Mouse (Mus musculus) lung, embryonic 16.5 days (tissue): ENCODE results near the gene Sppl2b. TPM values are rescaled to one million over a fixed set of nuclear protein-coding genes. Genes with fewer than 3 reads are reported as not detected.

Source experiments
- ATAC-seq: fragments of 200-750 bp; cut with Nextera tagmentation; 2 replicates; pipeline ENCODE4 v1.8.0; 2017; ENCODE audit warnings: low read depth, mild to moderate bottlenecking, moderate library complexity
- H3K27ac ChIP-seq: fragments of 300-500 bp; sonication (generic); 2 replicates; pipeline ENCODE4 v1.5.1; 2014; ENCODE audit warnings: mild to moderate bottlenecking, control low read depth, low read length
- H3K27me3 ChIP-seq: fragments of 300-500 bp; sonication (generic); 2 replicates; pipeline ENCODE4 v1.6.1; 2014; ENCODE audit warnings: low read depth, low read length, mixed read lengths; ENCODE audit not compliant: control insufficient read depth, insufficient read depth
- H3K36me3 ChIP-seq: fragments of 300-500 bp; sonication (generic); 2 replicates; pipeline ENCODE4 v1.6.1; 2014; ENCODE audit warnings: low read length; ENCODE audit not compliant: control insufficient read depth, insufficient read depth
- H3K4me1 ChIP-seq: fragments of 300-500 bp; sonication (generic); replicated peaks from 2 replicates; pipeline ENCODE4 v1.6.1; 2014; ENCODE audit warnings: low read length, mixed read lengths; ENCODE audit not compliant: control insufficient read depth, insufficient read depth
- H3K4me2 ChIP-seq: fragments of 300-500 bp; sonication (generic); 2 replicates; pipeline ENCODE4 v1.6.1; 2014; ENCODE audit warnings: low read depth, low read length, control low read depth
- H3K4me3 ChIP-seq: fragments of 300-500 bp; sonication (generic); 2 replicates; pipeline ENCODE4 v1.5.1; 2014; ENCODE audit warnings: mild to moderate bottlenecking, low read length, control low read depth
- H3K9ac ChIP-seq: fragments of 300-500 bp; sonication (generic); 2 replicates; pipeline ENCODE4 v1.6.1; 2014; ENCODE audit warnings: low read length, control low read depth
- H3K9me3 ChIP-seq: fragments of 300-500 bp; sonication (generic); 2 replicates; pipeline ENCODE4 v1.6.1; 2016; ENCODE audit warnings: low read length; ENCODE audit not compliant: control insufficient read depth
- WGBS: fragments of 180-500 bp; shearing (Covaris S2); extraction: QIAGEN DNeasy Blood & Tissue Kit; methylation state at CpG from one replicate; pipeline ENCODE4 v1.1.7; 2014; 5-methylcytosine and 5-hydroxymethylcytosine counted together
- polyA plus RNA-seq: library from polyadenylated mRNA; unstranded; fragments of >200 nt; fragmentation: Nextera tagmentation; extraction: Ambion mirVana; gene quantifications from 2 replicates; pipeline ENCODE4 v1.2.1, GENCODE M21; 2015

The Sppl2b gene
- polyA plus RNA-seq, 1 experiment from 2014 or later: 43.2 TPM

- H3K4me3 ChIP-seq: no peak overlapping the region
- ATAC-seq: no peak
- WGBS: 78% methylated on average over 15 of the region's 15 CpGs
- H3K4me1 ChIP-seq: no peaks in the 10 kb centered on the region; the same call in 1 of the 2 replicates
- H3K9ac ChIP-seq: no peak overlapping the region
- no peaks in the 10 kb centered on the region for H3K36me3 ChIP-seq
- H3K4me2 ChIP-seq: no peak overlapping the region
- no peaks in the 10 kb centered on the region for H3K9me3 ChIP-seq
- no peak overlapping the region for H3K27ac ChIP-seq
- peaks cover 37% of the 10 kb centered on the region for H3K27me3 ChIP-seq
Observed at GRCm38 (mm10) chr10:80842334-80842733, 12.7 kb upstream of the Sppl2b start.

DNA sequence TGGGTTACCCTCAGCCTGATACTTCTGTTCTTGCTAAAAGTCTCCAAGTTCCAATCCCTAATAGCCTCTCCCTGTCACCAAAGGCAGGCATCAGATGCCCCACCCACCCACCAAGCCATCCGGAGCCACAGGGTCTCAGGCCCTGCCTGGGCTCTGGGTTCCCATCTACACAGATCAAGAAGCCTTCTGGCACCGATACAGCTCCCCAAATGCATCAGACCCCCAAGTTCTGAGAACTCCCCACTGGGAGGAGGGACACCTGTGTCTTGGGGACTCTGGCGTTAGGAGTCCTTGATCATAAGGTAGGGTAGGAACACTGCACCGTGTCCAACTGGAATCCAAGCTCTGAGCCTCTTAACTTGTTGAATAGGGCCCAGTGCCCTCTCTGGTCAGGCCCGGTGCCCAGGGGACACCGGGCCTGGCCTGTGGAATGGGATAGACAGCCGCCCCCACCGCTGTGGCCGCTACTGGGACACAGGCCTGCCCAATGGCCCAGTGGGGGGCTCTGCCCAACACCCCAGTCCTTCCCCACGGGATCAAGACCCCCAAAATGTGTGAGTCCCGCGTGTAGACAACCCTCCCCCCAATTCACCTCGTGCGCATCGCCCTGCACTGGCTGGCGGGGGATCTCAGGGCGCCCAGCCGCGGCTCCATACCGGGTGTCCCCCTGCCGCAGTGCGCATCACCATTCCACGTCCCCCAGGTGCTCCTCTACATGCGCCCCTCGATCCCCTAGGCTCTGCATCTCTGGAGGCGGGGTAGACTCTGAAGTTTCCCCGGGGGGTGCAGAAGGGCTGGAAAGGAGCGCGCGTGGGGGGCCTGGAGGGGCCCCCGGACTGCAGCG lies 11.8 kb upstream of the Sppl2b start:
- Histone ChIP-seq H3K4me3 (peak overlapping the region; percentile 43), H3K4me1 (no peaks in the 10 kb centered on the region; the same call in 1 of the 2 replicates), H3K27me3 (peaks cover 37% of the 10 kb centered on the region), H3K9ac (peak overlapping the region; percentile 43), H3K27ac (no peak overlapping the region), H3K9me3 (no peaks in the 10 kb centered on the region), H3K36me3 (no peaks in the 10 kb centered on the region), H3K4me2 (peak overlapping the region; percentile 66)
- ATAC-seq: no peak
- WGBS: 9% methylated on average over 32 of the region's 32 CpGs

DNA sequence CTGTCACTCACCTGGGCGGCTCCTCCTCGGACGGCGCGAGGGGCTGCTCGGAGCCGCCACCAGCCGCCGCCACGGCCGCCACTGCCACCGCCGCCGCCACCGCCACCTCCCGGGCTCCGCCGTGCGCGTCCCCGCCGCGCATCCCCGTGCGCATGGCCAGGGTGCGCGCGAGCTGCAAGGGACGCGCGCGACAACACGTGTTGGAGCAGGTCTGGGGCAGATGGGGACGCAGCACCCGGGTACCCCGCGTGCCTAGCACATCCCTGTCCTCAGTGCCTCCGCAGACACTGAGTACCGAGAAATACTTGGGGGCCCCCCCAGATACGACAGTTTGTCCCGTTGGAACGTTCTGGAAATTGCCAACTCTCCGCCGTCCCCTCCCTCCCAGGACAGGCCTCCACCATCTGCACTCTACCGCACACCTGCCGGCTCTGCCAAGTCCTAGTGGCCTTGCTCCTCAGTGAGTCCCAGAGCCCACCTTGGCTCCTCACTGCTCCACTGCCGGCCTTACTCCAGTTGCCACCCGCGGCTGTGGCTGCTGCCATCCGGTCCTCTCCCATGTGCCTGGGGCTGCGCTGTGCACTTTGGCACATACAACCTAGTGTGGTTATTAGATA lies 11.0 kb upstream of the Sppl2b start, which contains the start of gene Lingo3:
Lingo3 (minus strand) TSS at position 109 of the 617 bp plus-strand sequence.
- Histone ChIP-seq H3K9me3 (no peaks in the 10 kb centered on the region), H3K36me3 (no peaks in the 10 kb centered on the region), H3K27me3 (peaks cover 37% of the 10 kb centered on the region), H3K4me3 (peak within 1 kb of the TSS; percentile 43), H3K4me2 (peak within 1 kb of the TSS; percentile 66), H3K27ac (no peak within 1 kb of the TSS), H3K9ac (peak within 1 kb of the TSS; percentile 43), H3K4me1 (no peaks in the 10 kb centered on the region; the same call in 1 of the 2 replicates)
- 5% methylated on average over 33 of the region's 51 CpGs for WGBS
- no peak for ATAC-seq

- H3K36me3 ChIP-seq: no peaks in the 10 kb centered on the region
- H3K27ac ChIP-seq: no peak overlapping the region
- H3K4me1 ChIP-seq: no peaks in the 10 kb centered on the region; the same call in 1 of the 2 replicates
- no peak overlapping the region for H3K9ac ChIP-seq
- no peak for ATAC-seq
- no peak overlapping the region for H3K4me2 ChIP-seq
- no peak overlapping the region for H3K4me3 ChIP-seq
- H3K9me3 ChIP-seq: no peaks in the 10 kb centered on the region
- WGBS: 50% methylated on average over 8 of the region's 8 CpGs
- peaks cover 37% of the 10 kb centered on the region for H3K27me3 ChIP-seq
Observed at GRCm38 (mm10) chr10:80845055-80845693, 9.9 kb upstream of the Sppl2b start.

GRCm38 (mm10) chr10:80845732-80846131 lies 9.3 kb upstream of the Sppl2b start:
- Histone ChIP-seq H3K27me3 (peaks cover 37% of the 10 kb centered on the region), H3K4me2 (no peak overlapping the region), H3K9ac (no peak overlapping the region), H3K9me3 (no peaks in the 10 kb centered on the region), H3K27ac (no peak overlapping the region), H3K36me3 (no peaks in the 10 kb centered on the region), H3K4me1 (no peaks in the 10 kb centered on the region; the same call in 1 of the 2 replicates), H3K4me3 (no peak overlapping the region)
- WGBS: 64% methylated on average over 12 of the region's 12 CpGs
- no peak for ATAC-seq

DNA sequence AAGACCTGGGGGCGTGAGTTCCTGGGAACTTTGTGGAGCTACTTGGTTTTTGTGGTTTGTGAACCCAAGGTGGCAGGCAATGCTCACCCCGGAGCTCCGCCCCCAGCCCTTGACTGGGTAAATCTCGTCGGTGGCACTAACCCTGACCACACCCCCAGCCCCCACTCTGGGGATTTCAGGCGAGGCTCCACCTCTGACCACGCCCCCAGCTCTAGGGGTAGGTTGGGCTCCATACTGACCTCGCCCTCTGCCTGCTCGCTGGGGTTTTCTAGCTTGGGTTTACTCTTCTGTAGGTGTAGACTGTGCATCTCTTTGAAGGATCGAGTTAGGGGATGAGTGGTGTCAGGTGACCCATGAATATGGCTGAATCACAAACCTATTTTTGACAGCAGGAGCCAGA lies 6.5 kb upstream of the Sppl2b start:
- peak; percentile 57; the same call in 1 of the 2 replicates for ATAC-seq
- Histone ChIP-seq H3K4me2 (no peak overlapping the region), H3K27me3 (peaks cover 19% of the 10 kb centered on the region), H3K4me1 (no peaks in the 10 kb centered on the region; the same call in 1 of the 2 replicates), H3K36me3 (peaks cover 12% of the 10 kb centered on the region), H3K9ac (no peak overlapping the region), H3K4me3 (no peak overlapping the region), H3K27ac (no peak overlapping the region), H3K9me3 (no peaks in the 10 kb centered on the region)
- 2% methylated on average over 10 of the region's 10 CpGs for WGBS

- ATAC-seq: no peak
- Histone ChIP-seq H3K4me3 (peak overlapping the region; percentile 94), H3K9ac (peak overlapping the region; percentile 92), H3K27me3 (no peaks in the 10 kb centered on the region), H3K27ac (no peak overlapping the region; the same call in 1 of the 2 replicates), H3K4me2 (peak overlapping the region; percentile 100), H3K9me3 (no peaks in the 10 kb centered on the region), H3K36me3 (peaks cover 12% of the 10 kb centered on the region), H3K4me1 (peaks cover 27% of the 10 kb centered on the region)
- 21% methylated on average over 11 of the region's 11 CpGs for WGBS
Observed at GRCm38 (mm10) chr10:80855749-80856073, 636 bp downstream of the Sppl2b start.

- Histone ChIP-seq H3K4me2 (peak overlapping the region; percentile 100), H3K27me3 (no peaks in the 10 kb centered on the region), H3K36me3 (peaks cover 11% of the 10 kb centered on the region), H3K4me1 (peaks cover 27% of the 10 kb centered on the region), H3K9me3 (no peaks in the 10 kb centered on the region), H3K27ac (no peak overlapping the region; the same call in none of the 2 replicates), H3K4me3 (peak overlapping the region; percentile 94), H3K9ac (peak overlapping the region; percentile 92)
- WGBS: 46% methylated on average over 3 of the region's 3 CpGs
- no peak for ATAC-seq
Observed at GRCm38 (mm10) chr10:80856267-80856666, 1.2 kb downstream of the Sppl2b start.

DNA sequence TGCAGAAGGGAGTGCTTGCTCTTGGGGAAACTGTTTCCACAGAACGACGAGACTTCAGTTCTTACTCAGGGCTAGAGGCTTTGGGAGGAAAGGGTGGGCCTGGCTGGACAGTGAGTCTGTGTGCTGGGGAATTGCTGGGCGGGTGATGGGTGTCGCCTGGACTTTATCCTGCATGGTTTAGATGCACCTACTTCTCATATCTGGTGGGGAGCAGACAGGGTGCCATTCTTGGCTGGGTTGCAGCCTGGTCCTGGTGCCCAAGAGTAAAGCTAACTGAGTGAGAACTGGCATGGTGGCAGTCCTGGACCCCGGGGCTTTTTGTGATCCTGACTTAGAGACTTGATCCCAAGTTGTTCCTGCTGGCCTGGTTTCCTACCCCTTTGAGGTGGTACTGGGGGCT lies 1.8 kb downstream of the Sppl2b start:
- Histone ChIP-seq H3K4me3 (no peak overlapping the region), H3K4me2 (no peak overlapping the region)

More for the DNA sequence above, 1.8 kb downstream of the Sppl2b start:
- WGBS: 56% methylated on average over 5 of the region's 5 CpGs
- Histone ChIP-seq H3K9me3 (no peaks in the 10 kb centered on the region), H3K27me3 (no peaks in the 10 kb centered on the region), H3K4me1 (peaks cover 27% of the 10 kb centered on the region), H3K27ac (peak overlapping the region; percentile 7; the same call in 1 of the 2 replicates), H3K9ac (peak overlapping the region; percentile 17; the same call in 1 of the 2 replicates), H3K36me3 (peaks cover 12% of the 10 kb centered on the region)
- no peak for ATAC-seq
